Mouse (Mus musculus) embryonic facial prominence, embryonic 13.5 days (tissue): ENCODE data around the gene Slc22a23. TPM values are rescaled to one million over a fixed set of nuclear protein-coding genes. Genes with fewer than 3 reads are reported as not detected.

Experiments
- ATAC-seq: fragments of 200-750 bp; cut with Nextera tagmentation; 2 replicates; pipeline ENCODE4 v1.8.0; 2017; ENCODE audit warnings: low read depth; ENCODE audit not compliant: insufficient number of reproducible peaks, insufficient read depth, low FRiP score, low TSS enrichment
- H3K27ac ChIP-seq: fragments of 300-500 bp; sonication (generic); 2 replicates; pipeline ENCODE4 v1.5.1; 2015; ENCODE audit warnings: moderate library complexity, mild to moderate bottlenecking, inconsistent platforms
- H3K27me3 ChIP-seq: fragments of 300-500 bp; sonication (generic); 2 replicates; pipeline ENCODE4 v1.6.1; 2015; ENCODE audit warnings: mild to moderate bottlenecking, inconsistent platforms
- H3K36me3 ChIP-seq: fragments of 300-500 bp; sonication (generic); 2 replicates; pipeline ENCODE4 v1.6.1; 2015; ENCODE audit warnings: mild to moderate bottlenecking, inconsistent platforms
- H3K4me1 ChIP-seq: fragments of 300-500 bp; sonication (generic); 2 replicates; pipeline ENCODE4 v1.6.1; 2015; ENCODE audit warnings: inconsistent platforms
- H3K4me2 ChIP-seq: fragments of 300-500 bp; sonication (generic); 2 replicates; pipeline ENCODE4 v1.6.1; 2015; ENCODE audit warnings: moderate library complexity, mild to moderate bottlenecking, inconsistent platforms
- H3K4me3 ChIP-seq: fragments of 300-500 bp; sonication (generic); 2 replicates; pipeline ENCODE4 v1.5.1; 2015; ENCODE audit warnings: mild to moderate bottlenecking, inconsistent platforms
- H3K9ac ChIP-seq: fragments of 300-500 bp; sonication (generic); 2 replicates; pipeline ENCODE4 v1.6.1; 2015; ENCODE audit warnings: mild to moderate bottlenecking, inconsistent platforms
- H3K9me3 ChIP-seq: fragments of 300-500 bp; sonication (generic); 2 replicates; pipeline ENCODE4 v1.6.1; 2016; ENCODE audit warnings: inconsistent platforms
- WGBS: fragments of 180-500 bp; shearing (Covaris S2); methylation state at CpG from one replicate; pipeline ENCODE4 v1.1.7; 2015; ENCODE audit warnings: mixed read lengths; 5-methylcytosine and 5-hydroxymethylcytosine counted together
- polyA plus RNA-seq: library from polyadenylated mRNA; unstranded; fragments of >200 nt; fragmentation: Nextera tagmentation; extraction: Ambion mirVana; gene quantifications from 2 replicates; pipeline ENCODE4 v1.2.1, GENCODE M21; 2015

Gene Slc22a23
- polyA plus RNA-seq, 1 experiment from 2014 or later: 3.3 TPM

DNA sequence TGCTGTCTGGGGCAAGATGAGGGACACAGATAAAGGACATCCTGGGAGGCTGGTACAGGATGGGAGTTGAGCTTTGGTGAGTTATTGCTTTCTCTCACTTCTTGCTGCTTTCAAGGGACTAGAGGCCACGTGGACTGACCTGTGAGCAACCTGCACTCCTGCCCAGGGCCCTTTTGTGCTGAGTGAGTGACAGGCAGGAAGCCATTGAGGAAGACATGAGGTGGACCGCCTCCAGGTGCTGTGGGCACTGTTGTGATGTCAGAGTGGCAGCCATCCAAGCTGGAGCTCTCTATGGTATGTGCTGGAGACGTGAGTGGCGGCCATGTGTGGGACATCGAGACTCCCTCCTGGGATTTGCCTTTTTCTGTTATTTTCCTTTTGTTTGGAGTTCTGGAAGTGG, 163.4 kb downstream of the Slc22a23 start:
- Histone ChIP-seq H3K4me2 (no peak overlapping the region), H3K36me3 (peaks cover 30% of the 10 kb centered on the region), H3K27ac (no peak overlapping the region), H3K9ac (no peak overlapping the region), H3K9me3 (no peaks in the 10 kb centered on the region), H3K4me1 (no peaks in the 10 kb centered on the region), H3K4me3 (no peak overlapping the region), H3K27me3 (no peaks in the 10 kb centered on the region)
- WGBS: 76% methylated on average over 5 of the region's 5 CpGs
- no peak for ATAC-seq

DNA sequence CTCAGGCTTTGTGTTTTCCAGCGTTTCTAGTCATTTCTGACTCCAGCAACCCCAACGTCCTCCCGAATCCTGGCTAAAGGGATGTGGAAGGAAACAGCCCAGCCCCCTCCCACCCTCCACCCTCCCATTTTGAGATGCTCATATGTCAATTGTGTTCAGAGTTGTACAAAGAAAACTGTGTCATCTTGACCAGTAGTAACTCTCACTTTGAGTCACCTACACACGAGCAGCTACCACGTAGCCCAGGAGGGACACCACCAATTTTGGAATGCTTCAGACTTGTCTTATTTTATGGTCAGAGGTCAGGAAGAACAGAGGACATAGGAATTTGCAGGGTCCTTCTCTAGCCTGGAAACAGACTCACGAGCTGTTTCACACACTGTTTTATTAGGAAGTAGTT, 171.0 kb downstream of the Slc22a23 start:
- Histone ChIP-seq H3K9me3 (no peaks in the 10 kb centered on the region), H3K36me3 (peaks cover 9% of the 10 kb centered on the region), H3K4me3 (no peak overlapping the region), H3K27me3 (no peaks in the 10 kb centered on the region), H3K9ac (no peak overlapping the region), H3K27ac (no peak overlapping the region), H3K4me1 (no peaks in the 10 kb centered on the region), H3K4me2 (no peak overlapping the region)
- 93% methylated on average over 6 of the region's 6 CpGs for WGBS
- ATAC-seq: no peak

DNA sequence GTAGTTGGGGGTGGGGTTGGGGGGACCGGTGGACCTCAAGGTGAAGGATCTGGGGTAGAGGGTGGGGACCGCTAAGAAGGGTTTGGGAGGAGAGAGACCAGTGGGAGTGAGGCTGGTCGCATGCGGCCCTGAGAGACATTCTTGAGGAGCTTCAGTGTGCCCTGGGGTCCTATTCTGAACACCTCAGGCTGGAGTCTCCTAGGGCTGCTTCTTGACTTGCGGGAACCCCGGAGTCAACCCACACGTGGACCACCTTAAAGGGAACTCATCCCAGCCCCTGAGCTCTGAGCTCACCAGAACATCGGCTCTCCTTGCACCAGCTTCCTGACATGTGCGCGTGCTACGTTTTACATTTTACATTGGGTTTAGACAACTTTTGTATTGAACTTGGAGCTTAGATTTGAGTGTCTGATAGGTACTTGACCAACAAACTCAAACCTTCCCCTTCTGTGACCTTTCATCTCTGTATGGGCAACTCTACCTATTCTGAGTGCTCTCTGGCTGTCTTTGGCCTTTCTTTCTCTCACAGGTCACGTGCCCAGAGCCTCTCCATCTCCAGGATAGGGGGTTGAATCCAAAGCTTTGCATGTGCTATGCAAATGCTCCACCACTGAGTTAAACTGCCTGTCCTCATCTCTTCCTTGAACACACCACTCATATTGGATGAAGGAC, 181.5 kb downstream of the Slc22a23 start:
- peak overlapping the region; percentile 69 for H3K4me2 ChIP-seq
- peak overlapping the region; percentile 76 for H3K9ac ChIP-seq
- H3K36me3 ChIP-seq: peaks cover 11% of the 10 kb centered on the region
- ATAC-seq: peak; percentile 72; the same call in 1 of the 2 replicates
- peak overlapping the region; percentile 69 for H3K4me3 ChIP-seq
- H3K4me1 ChIP-seq: peaks cover 13% of the 10 kb centered on the region
- 41% methylated on average over 12 of the region's 12 CpGs for WGBS
- peak overlapping the region; percentile 93 for H3K27ac ChIP-seq
- no peaks in the 10 kb centered on the region for H3K9me3 ChIP-seq
- no peaks in the 10 kb centered on the region for H3K27me3 ChIP-seq

DNA sequence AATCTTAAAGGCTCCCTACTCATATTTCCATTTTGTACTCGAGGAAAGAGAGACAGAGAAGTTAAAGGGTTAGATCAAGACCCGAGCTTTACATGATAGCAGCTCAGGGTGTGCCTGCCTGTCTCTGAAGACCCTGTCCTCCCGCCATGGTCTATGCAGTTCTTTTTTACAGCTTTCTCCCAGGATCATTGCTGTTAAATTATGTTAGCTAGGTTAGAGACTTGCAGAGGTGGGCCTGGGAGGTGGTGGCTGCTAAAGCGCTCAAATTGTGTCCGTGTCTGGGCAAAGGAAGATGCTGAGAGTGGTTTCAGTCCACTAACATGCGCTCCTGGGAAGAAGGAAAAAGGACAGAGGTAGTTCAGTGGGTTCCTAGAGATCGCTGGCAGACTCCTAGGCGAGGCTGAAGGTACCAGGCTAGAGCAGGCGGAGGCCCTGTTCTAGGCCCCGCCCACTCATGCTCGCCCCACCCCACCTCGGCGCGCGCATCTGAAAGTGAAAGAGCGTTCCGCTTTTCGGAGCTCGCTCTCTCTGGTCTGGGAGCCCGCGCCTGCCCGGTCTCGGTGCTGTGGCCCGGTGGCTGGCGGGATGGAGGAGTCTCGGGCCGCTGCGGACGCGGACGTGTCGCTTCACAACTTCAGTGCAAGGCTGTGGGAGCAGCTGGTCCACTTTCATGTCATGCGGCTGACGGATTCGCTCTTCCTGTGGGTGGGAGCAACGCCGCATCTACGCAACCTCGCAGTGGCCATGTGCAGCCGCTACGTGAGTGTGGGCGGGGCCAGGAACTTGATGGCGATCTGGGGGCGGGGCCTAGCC, 182.3 kb downstream of the Slc22a23 start, which contains the start of gene Psmg4:
Gene Psmg4, plus strand, starts transcription at position 474 of the 813 bp plus-strand sequence.
- no peaks in the 10 kb centered on the region for H3K9me3 ChIP-seq
- H3K9ac ChIP-seq: peak within 1 kb of the TSS; percentile 76
- peak within 1 kb of the TSS; percentile 93 for H3K27ac ChIP-seq
- 2% methylated on average over 44 of the region's 44 CpGs for WGBS
- no peaks in the 10 kb centered on the region for H3K27me3 ChIP-seq
- ATAC-seq: peak; percentile 93
- H3K4me3 ChIP-seq: peak within 1 kb of the TSS; percentile 69
- H3K4me1 ChIP-seq: peaks cover 13% of the 10 kb centered on the region
- H3K36me3 ChIP-seq: peaks cover 11% of the 10 kb centered on the region
- H3K4me2 ChIP-seq: peak within 1 kb of the TSS; percentile 69

DNA sequence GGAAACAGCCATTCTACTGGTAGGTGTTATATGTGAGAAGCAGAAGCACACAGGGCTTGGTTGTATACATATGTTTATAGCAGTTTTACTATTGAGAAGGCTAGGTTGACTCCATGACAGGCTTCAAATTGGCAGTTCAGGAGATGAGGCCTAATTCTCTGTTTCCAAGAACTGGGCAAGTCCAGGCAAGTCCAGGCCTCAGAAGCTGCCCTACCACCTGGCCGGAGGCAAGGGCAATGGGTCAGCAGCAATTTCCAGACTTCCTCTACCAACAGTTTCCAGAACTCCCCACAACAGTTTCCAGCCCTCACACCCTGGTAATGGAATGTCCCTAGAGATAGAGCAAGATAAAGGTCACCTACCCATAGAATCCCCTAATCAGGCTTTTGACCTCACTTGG, 185.1 kb downstream of the Slc22a23 start:
- H3K4me1 ChIP-seq: peaks cover 25% of the 10 kb centered on the region
- 76% methylated on average over 1 of the region's 1 CpGs for WGBS
- H3K4me2 ChIP-seq: no peak overlapping the region
- no peaks in the 10 kb centered on the region for H3K36me3 ChIP-seq
- no peak overlapping the region for H3K9ac ChIP-seq
- no peak overlapping the region for H3K27ac ChIP-seq
- H3K27me3 ChIP-seq: no peaks in the 10 kb centered on the region
- no peak for ATAC-seq
- H3K9me3 ChIP-seq: no peaks in the 10 kb centered on the region
- H3K4me3 ChIP-seq: no peak overlapping the region

DNA sequence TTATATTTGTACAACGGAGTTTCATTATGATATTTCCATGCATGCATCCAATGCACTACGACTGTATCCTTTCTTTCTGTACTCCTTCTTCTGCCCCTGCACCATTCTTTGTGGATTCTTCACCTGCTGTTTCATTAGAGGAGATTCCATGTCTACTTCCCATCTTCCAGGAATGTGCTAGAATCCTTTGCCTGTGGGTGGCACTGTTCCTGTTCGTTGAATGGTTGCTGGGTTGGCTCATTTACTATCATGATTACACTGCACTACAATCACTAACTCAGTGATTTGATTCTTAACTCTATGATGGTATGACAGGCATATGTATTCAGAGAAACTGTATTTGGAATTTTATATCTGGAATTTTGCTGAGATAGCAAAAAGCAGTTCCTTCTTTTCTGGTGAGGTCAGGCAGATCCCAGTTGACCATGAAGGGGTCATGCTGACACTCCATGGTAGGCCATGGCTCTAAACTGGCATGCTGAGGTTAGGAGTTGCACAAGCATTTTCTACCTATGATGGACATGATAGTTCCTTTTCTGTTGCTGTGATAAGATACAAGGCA, 187.3 kb downstream of the Slc22a23 start:
- ATAC-seq: no peak
- Histone ChIP-seq H3K36me3 (no peaks in the 10 kb centered on the region), H3K27me3 (no peaks in the 10 kb centered on the region), H3K4me1 (peaks cover 30% of the 10 kb centered on the region), H3K27ac (no peak overlapping the region), H3K9ac (no peak overlapping the region), H3K9me3 (no peaks in the 10 kb centered on the region), H3K4me2 (no peak overlapping the region), H3K4me3 (no peak overlapping the region)
- WGBS: 90% methylated on average over 3 of the region's 3 CpGs

DNA sequence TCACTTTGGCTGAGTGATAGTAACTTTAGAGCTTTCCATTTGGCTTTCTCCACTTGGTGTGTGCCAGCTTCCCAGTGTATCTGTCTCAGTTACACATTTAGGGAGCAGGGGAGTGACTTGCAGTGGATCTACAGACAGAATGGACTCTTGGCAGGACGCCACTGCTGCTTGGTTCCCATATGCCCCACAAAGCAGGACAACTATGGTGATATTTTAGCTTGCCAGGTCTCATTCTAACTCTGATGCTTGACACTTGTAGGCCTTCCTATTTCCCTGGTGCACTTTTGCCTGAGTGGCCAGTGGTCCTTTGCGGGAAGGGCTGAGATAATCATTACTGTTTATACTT, 188.2 kb downstream of the Slc22a23 start:
- Histone ChIP-seq H3K9ac (peak overlapping the region; percentile 51; the same call in 1 of the 2 replicates), H3K27ac (peak overlapping the region; percentile 80), H3K4me1 (peaks cover 25% of the 10 kb centered on the region), H3K4me2 (0 out of 2 replicates have a peak overlapping the region, but pooled peaks have one; percentile 9), H3K36me3 (no peaks in the 10 kb centered on the region), H3K9me3 (no peaks in the 10 kb centered on the region), H3K27me3 (no peaks in the 10 kb centered on the region), H3K4me3 (no peak overlapping the region)
- ATAC-seq: no peak
- 78% methylated on average over 2 of the region's 2 CpGs for whole genome bisulfite sequencing

DNA sequence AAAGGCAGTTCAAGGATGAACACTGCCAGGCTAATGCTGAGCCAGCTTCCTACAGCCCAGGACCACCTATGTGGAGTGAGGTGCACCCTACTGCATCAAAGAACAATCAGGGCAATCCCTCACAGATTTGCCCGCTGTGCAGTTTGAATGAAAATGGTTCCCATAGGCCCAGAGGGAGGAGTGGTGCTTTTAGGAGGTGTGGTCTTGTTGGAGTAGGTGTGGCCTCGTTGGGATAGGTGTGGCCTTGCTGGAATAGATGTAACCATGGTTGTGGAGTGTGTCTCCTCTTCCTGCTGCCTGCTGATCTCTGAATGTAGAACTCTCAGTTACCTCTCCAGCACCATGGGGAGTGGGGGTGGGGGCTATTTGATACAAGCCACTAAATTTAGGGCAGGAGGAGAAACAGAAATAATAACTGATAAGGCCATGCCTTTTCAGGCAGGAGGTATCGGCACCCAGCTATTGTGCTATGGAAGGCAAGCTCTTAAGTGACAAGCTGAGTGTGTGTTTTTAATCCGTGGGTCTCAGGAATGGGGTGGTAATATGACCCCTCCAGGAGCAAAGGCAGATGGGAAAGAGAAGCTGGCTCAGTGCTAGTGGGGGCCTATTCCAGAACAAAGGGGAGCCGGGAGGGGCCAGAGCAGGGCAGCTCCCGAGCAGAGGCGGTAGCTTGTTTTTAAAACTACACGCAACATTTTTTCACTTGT, 188.7 kb downstream of the Slc22a23 start:
- no peaks in the 10 kb centered on the region for H3K36me3 ChIP-seq
- peak overlapping the region; percentile 51; the same call in 1 of the 2 replicates for H3K9ac ChIP-seq
- peak overlapping the region; percentile 80 for H3K27ac ChIP-seq
- no peaks in the 10 kb centered on the region for H3K27me3 ChIP-seq
- H3K4me3 ChIP-seq: no peak overlapping the region
- 0 out of 2 replicates have a peak overlapping the region, but pooled peaks have one; percentile 9 for H3K4me2 ChIP-seq
- peak; percentile 66 for ATAC-seq
- 39% methylated on average over 8 of the region's 8 CpGs for WGBS
- peaks cover 25% of the 10 kb centered on the region for H3K4me1 ChIP-seq
- no peaks in the 10 kb centered on the region for H3K9me3 ChIP-seq

DNA sequence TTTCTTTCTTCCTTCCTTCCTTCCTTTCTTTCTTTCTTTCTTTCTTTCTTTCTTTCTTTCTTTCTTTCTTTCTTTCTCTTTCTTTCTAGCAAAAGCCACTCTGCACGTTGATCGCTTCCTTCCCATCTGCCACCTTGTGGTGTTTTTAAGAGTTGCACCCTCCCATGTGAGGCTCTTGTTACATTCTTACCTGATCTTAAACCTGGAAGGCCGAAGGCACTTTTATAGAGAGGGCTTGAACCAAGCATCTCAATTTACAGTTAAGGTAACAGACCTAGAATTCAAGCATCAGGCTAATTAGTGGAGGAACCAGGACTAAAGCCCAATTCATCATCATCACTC, 190.1 kb downstream of the Slc22a23 start:
- peak overlapping the region; percentile 58; the same call in 1 of the 2 replicates for H3K9ac ChIP-seq
- ATAC-seq: no peak
- no peaks in the 10 kb centered on the region for H3K27me3 ChIP-seq
- peak overlapping the region; percentile 38 for H3K4me2 ChIP-seq
- 25% methylated on average over 3 of the region's 3 CpGs for whole genome bisulfite sequencing
- no peaks in the 10 kb centered on the region for H3K9me3 ChIP-seq
- peak overlapping the region; percentile 17 for H3K4me3 ChIP-seq
- H3K27ac ChIP-seq: peak overlapping the region; percentile 51
- H3K36me3 ChIP-seq: no peaks in the 10 kb centered on the region
- peaks cover 34% of the 10 kb centered on the region for H3K4me1 ChIP-seq

DNA sequence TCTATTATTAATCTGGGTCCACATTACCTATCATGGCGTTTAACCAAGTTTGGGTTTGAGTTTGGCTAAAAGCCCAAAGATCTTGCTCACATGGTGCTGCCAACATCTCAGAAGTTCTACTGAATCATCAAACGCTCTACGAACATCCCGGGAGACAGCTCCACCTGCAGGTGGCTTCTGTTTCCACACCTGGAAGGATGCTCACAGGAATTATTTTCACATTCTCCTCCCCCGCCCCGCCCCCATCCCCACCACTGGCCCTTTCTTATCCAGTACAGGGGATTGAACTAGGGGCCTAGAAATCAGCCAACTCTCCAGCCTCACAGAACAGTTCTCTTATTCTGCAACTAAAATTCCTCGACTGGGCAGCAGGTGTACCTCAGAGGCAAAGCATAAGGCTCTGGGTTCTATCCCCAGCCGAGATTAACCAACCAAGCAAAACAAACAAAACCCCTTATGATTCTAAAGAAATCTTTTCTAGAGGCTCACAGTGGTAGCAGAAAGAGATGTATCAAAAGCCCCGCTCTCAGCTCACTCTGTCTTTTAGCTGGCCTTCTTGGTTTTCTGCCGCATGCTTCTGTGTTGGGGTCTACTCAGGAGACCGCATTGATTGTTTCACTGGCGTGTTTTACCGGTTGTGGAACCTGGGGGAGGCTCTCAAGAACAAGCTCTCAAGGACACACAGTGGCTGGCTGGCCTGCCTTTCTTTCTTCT, 190.6 kb downstream of the Slc22a23 start:
- H3K27me3 ChIP-seq: no peaks in the 10 kb centered on the region
- H3K9ac ChIP-seq: peak overlapping the region; percentile 58
- peak overlapping the region; percentile 38 for H3K4me2 ChIP-seq
- peak overlapping the region; percentile 17 for H3K4me3 ChIP-seq
- H3K27ac ChIP-seq: peak overlapping the region; percentile 51
- no peak for ATAC-seq
- peaks cover 39% of the 10 kb centered on the region for H3K4me1 ChIP-seq
- 52% methylated on average over 13 of the region's 13 CpGs for WGBS
- no peaks in the 10 kb centered on the region for H3K9me3 ChIP-seq
- H3K36me3 ChIP-seq: no peaks in the 10 kb centered on the region
